Mouse (Mus musculus) E14TG2a.4 (cell line): ENCODE results near the gene Krt42.
"Not testable (repeated sequence)": the region's sequence is repeated elsewhere in the genome, so short reads cannot be mapped to it uniquely, and the experiment has no call there.

Experiments
- H3K27me3 ChIP-seq: 2 replicates; pipeline ENCODE4 v1.6.1; 2014; ENCODE audit warnings: low read length, control low read depth; ENCODE audit not compliant: insufficient read depth
- H3K36me3 ChIP-seq: 2 replicates; pipeline ENCODE4 v1.6.1; 2014; ENCODE audit warnings: low read length, control low read depth; ENCODE audit not compliant: insufficient read depth
- H3K4me1 ChIP-seq: replicated peaks from 2 replicates; pipeline ENCODE4 v1.6.1; 2014; ENCODE audit warnings: low read depth, low read length, control low read depth
- H3K4me3 ChIP-seq: replicated peaks from 2 replicates; pipeline ENCODE4 v1.5.1; 2014; ENCODE audit warnings: mild to moderate bottlenecking, low read length
- H3K9me3 ChIP-seq: 2 replicates; pipeline ENCODE4 v1.6.1; 2014; ENCODE audit warnings: low read length, control low read depth
- CTCF ChIP-seq: conservative IDR thresholded peaks from 2 replicates; pipeline ENCODE4 v1.5.1; 2014; ENCODE audit warnings: low read length
- NANOG ChIP-seq: IDR thresholded peaks from 2 replicates; pipeline ENCODE4 v1.6.1; 2014; ENCODE audit warnings: borderline replicate concordance, low read length, mixed read lengths
- POU5F1 ChIP-seq: IDR thresholded peaks from 2 replicates; pipeline ENCODE4 v1.6.1; 2014; ENCODE audit warnings: low read length, borderline replicate concordance

Gene Krt42

DNA sequence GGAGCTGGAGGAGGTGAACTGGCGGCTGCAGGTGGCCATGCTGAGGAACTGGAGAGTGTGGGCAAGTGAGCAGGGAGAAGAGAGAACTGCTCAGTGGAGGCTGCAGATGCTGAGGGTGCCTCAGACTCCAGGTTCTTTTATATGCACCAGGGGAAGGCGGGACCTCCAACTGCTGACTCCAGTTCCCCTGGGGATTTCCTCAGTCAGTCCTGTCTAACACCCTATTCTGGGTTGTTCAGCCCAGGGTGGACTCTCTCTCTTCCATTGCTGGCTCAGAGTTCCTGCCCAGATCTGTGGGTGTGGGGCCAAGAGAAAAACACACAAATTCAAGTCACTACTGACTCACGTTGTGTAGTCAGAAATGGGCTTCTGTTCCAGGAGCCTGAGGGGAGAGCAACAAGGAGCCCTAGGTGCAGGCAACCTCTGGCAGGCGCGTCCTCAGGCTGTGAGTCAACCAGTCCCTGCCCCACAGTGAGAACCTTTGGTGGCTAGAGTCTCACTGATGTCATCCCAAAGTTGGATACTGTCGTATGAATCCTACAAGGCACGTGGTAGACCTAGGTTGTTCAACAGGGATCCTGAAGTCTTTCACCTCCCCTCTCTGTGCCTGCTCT is 20.7 kb downstream of the Krt42 start, which contains the start of gene Krt16:
Gene Krt16 (minus strand): TSS at position 51 of the 614 bp plus-strand sequence.
- Histone ChIP-seq H3K4me1 (peaks cover 9% of the 10 kb centered on the region), H3K36me3 (no peaks in the 10 kb centered on the region), H3K4me3 (no peak within 1 kb of the TSS), H3K9me3 (no peaks in the 10 kb centered on the region), H3K27me3 (peaks cover 3% of the 10 kb centered on the region)
- TF ChIP-seq CTCF = no peak
- no peak for TF ChIP-seq POU5F1
- no peak for TF ChIP-seq NANOG

DNA sequence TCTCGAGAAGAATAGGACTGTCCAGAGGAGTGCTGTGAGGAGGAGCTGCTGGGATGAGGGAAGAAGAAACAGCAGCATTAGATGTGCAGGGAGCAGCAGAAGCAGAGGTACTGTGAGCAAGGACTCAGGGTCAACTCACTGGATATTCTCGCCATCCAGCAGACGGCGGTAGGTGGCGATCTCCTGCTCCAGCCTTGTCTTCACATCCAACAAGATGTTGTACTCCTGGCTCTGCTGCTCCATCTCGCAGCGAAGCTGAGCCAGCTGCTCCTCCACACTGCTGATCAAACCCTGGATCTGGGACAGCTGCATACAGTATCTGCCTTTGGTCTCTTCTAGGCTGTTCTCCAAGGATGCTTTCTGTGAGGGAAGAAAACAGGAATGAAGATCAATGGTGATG is 23.2 kb downstream of the Krt42 start:
- not testable (repeated sequence) for H3K9me3 ChIP-seq, H3K4me1 ChIP-seq

DNA sequence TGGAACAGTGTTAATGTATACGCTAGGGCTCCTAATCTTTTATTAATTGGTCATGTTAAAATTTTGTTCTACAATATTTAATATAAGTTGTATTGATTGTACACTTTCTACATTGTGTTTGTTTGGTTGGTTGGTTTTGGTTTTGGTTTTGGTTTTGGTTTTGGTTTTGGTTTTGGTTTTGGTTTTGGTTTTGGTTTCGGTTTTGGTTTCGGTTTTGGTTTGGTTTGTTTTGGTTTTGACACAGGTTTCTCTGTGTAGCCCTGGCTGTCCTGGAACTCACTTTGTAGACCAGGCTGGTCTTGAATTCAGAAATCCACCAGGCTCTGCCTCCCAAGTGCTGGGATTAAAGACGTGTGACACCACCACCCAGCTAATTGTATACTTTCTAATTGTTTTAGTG is 29.4 kb downstream of the Krt42 start:
- H3K4me1 ChIP-seq, H3K27me3 ChIP-seq, H3K4me3 ChIP-seq, H3K36me3 ChIP-seq: not testable (repeated sequence)
- H3K9me3 ChIP-seq = peaks cover 15% of the 10 kb centered on the region

More for the DNA sequence above, 23.2 kb downstream of the Krt42 start:
- H3K4me3 ChIP-seq, H3K27me3 ChIP-seq, H3K36me3 ChIP-seq: not testable (repeated sequence)

DNA sequence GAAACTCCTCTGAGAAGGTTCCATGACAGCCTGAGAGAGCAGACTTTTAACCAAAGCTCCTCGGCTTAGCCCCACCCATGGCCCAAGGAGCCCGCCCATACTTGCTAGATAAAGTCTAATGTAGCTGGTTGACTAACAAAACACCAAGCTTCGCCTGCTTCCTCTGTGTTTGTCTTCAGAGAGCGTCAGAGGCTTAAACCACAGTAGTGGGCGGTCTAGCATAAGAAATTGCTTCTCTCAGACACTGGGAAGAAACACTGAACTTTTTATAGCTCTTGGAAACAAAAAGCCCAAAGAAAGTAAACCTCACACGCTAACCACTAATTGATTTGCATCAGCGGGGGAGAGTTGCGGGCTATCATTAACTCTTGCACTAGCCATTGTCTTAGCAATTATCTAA is 47.9 kb downstream of the Krt42 start:
- no peak for TF ChIP-seq POU5F1
- TF ChIP-seq NANOG = no peak
- TF ChIP-seq CTCF = no peak
- Histone ChIP-seq H3K4me1 (peaks cover 18% of the 10 kb centered on the region), H3K4me3 (no peak overlapping the region), H3K27me3 (no peaks in the 10 kb centered on the region), H3K36me3 (no peaks in the 10 kb centered on the region), H3K9me3 (peaks cover 6% of the 10 kb centered on the region)

DNA sequence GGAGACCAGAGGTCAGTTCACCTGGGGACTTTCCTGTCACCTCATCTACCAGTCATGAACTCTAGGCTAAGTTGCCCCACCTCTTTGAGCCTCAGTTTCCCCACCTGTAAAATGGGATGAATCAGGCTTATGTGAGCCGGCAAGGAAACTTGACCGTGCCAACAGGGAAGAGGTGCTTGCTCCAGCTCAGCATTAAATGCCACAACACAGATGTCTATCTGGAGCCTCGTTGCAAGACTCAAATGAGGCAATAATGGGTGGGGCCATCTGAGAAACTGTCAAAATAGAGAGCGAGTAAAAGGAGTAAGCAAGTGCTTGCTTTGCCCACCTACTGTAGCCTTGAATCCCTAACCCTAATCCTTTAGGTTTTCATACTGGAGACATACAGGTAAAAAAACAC is 50.4 kb downstream of the Krt42 start:
- H3K4me1 ChIP-seq = peaks cover 25% of the 10 kb centered on the region
- no peak overlapping the region for H3K4me3 ChIP-seq
- TF ChIP-seq POU5F1 = no peak
- no peak for TF ChIP-seq NANOG
- no peak for TF ChIP-seq CTCF
- no peaks in the 10 kb centered on the region for H3K36me3 ChIP-seq
- no peaks in the 10 kb centered on the region for H3K9me3 ChIP-seq
- H3K27me3 ChIP-seq = 0 out of 2 replicates have a peak, but pooled peaks cover 4% of the 10 kb centered on the region
